In the genomic region with DNA sequence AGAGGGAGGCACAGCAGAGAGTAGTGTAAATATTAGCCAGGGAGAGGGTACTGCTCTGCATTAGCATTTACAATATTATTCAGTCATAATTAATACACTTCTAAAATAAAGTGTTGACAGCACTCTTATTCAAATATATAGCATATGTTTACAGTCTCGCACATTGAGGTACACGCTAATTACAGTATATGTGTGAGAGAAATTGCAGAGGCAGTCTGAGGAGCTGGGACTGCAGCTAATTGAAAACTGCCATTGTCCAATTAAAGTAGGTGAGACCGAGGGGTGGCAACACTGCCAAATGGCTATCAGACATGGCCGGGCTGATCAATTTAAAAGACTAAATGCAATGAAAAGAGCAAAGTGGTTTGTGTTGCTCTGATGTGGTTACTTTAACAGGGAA, we compare ENCODE assay signal across 18 mouse cellular contexts.
"Had no signal": no experiment of that assay in that cellular context is flagged by ENCODE, and none has a peak within 500 bp of the region (broad histone marks: within the 10 kb centered on the region; RNA-seq: fewer than 3 reads in every experiment).

No protein-coding gene starts in this region.

- H3K4me1 ChIP-seq: lung, embryonic 15.5 days; megakaryocyte, embryonic 14.5 days; midbrain, embryonic 13.5 days; midbrain, embryonic 15.5 days; neural tube, embryonic 12.5 days had no signal

- H3K27me3 ChIP-seq: lung, embryonic 15.5 days; megakaryocyte, embryonic 14.5 days; midbrain, embryonic 13.5 days; midbrain, embryonic 15.5 days; neural tube, embryonic 12.5 days had no signal

- H3K9ac ChIP-seq: liver, postnatal 0 days; lung, embryonic 15.5 days; midbrain, embryonic 13.5 days; midbrain, embryonic 15.5 days; neural tube, embryonic 12.5 days had no signal

- H3K36me3 ChIP-seq: lung, embryonic 15.5 days; midbrain, embryonic 13.5 days; midbrain, embryonic 15.5 days; neural tube, embryonic 12.5 days had no signal

- H3K27ac ChIP-seq: lung, embryonic 15.5 days; macrophage; midbrain, embryonic 13.5 days; midbrain, embryonic 15.5 days; neural tube, embryonic 12.5 days had no signal

- H3K9me3 ChIP-seq: lung, embryonic 15.5 days; megakaryocyte, embryonic 14.5 days; midbrain, embryonic 13.5 days; midbrain, embryonic 15.5 days; neural tube, embryonic 12.5 days had no signal

- ATAC-seq: liver, postnatal 0 days; lung, postnatal 0 days; midbrain, embryonic 13.5 days; midbrain, embryonic 15.5 days had no signal

- H3K4me3 ChIP-seq: lung, embryonic 15.5 days; megakaryocyte, embryonic 14.5 days; midbrain, embryonic 13.5 days; midbrain, embryonic 15.5 days; neural tube, embryonic 12.5 days had no signal

- H3K4me2 ChIP-seq: lung, embryonic 15.5 days; midbrain, embryonic 11.5 days; midbrain, embryonic 13.5 days; midbrain, embryonic 15.5 days; neural tube, embryonic 12.5 days had no signal

- DNase-seq: liver, postnatal 0 days; lung, adult 2 months; lung, postnatal 14 days; lung, postnatal 36 days; right cerebral cortex, postnatal 25 days; right cerebral cortex, postnatal 4 days; spleen, adult 18-20 months; thymus, adult 18-20 months; thymus, postnatal 14 days; thymus, postnatal 36 days had no signal
